Comparison of ENCODE assay signal across 12 mouse cellular contexts in the genomic region with DNA sequence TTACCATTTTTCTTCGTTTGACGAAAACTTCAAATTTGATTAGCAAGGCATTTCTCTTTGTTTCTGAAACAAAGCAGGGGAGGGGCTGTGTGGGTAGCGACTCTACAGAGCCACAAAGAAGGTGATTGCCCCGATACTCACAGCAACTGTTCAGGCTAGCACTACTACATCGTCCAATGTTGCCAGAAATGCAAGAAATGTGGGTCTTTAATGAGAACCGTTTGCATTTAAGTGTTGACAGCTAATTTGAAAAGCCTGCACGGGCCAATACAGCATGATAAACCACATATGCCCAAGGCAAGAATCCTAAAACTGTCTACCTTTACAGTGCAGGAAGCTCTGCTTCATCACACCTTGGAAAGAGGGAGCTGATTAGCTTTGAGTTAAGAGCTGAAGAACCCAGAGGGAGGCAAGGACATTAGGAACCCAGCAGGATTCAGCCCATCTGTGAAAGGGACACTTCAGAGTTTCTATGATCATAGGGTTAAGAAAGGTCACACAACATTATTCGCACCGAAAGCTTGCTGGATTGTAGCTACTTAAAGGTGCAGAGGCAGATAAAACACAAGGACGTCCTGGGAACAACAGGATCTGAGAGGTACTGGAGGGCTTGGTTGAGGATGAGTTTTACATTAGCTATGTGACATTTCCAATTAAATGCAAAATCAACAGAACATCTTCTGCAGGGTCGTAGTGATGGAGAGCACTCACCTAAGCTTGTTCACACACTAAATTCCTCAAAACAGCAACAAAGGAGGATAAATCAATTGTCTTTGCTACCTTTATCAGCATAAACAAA.
A peak's percentile ranks its signal among the peaks of the same experiment; 100 is the strongest.
DNase-seq lines count a peak whose midpoint lies in the region; ATAC-seq and TF ChIP-seq lines count a peak whose summit lies in the region.
"Had no signal": no experiment of that assay in that cellular context is flagged by ENCODE, and none has a peak within 500 bp of the region (broad histone marks: within the 10 kb centered on the region; RNA-seq: fewer than 3 reads in every experiment).

No protein-coding gene starts in this region.

- WGBS in hindbrain, embryonic 15.5 days: 11% methylated on average over 11 of the region's 11 CpGs
- 16% methylated on average over 11 of the region's 11 CpGs for WGBS in neural tube, embryonic 12.5 days
- 20% methylated on average over 11 of the region's 11 CpGs for WGBS in intestine, postnatal 0 days

- no peak for DNase-seq in layer of hippocampus, adult 2 months (ENCODE audit: low spot score in 2 of 2)
- DNase-seq in layer of hippocampus, postnatal 14 days (ENCODE audit: low spot score in 2 of 2): no peak
- peak; percentile 4 for DNase-seq in embryo, embryonic 11 days
- DNase-seq in gastrocnemius, adult 2 months: no peak

- peak overlapping the region; percentile 40 for H3K4me2 ChIP-seq in hindbrain, embryonic 15.5 days
- H3K4me2 ChIP-seq in neural tube, embryonic 12.5 days (replicated peaks): peak overlapping the region; percentile 25; the same call in 1 of the 2 replicates
- H3K4me2 ChIP-seq in intestine, postnatal 0 days (replicated peaks; ENCODE audit: low read depth): no peak overlapping the region

- ATAC-seq in hindbrain, embryonic 15.5 days (ENCODE audit: low FRiP score, low read depth): peak; percentile 63; the same call in 1 of the 2 replicates
- peak; percentile 54 for ATAC-seq in neural tube, embryonic 12.5 days (ENCODE audit: low FRiP score, low read depth)
- no peak for ATAC-seq in megakaryocyte, adult 5-6 weeks (ENCODE audit: poor library complexity, severe bottlenecking)
- ATAC-seq in intestine, postnatal 0 days: no peak
- ATAC-seq: intestine, embryonic 16.5 days; Patski had no signal

- no peak for TF ChIP-seq CTCF in layer of hippocampus, adult 2 months (conservative IDR thresholded peaks at IDR 0.05)
- no peak for TF ChIP-seq CTCF in gastrocnemius, adult 2 months (IDR thresholded peaks at IDR 0.05)
- TF ChIP-seq CTCF in intestine, postnatal 0 days (IDR thresholded peaks at IDR 0.05; ENCODE audit: low read depth): no peak

- H3K36me3 ChIP-seq in hindbrain, embryonic 15.5 days: no peaks in the 10 kb centered on the region
- no peaks in the 10 kb centered on the region for H3K36me3 ChIP-seq in neural tube, embryonic 12.5 days
- H3K36me3 ChIP-seq in intestine, postnatal 0 days (ENCODE audit: control insufficient read depth, insufficient read depth): no peaks in the 10 kb centered on the region
- H3K36me3 ChIP-seq: liver, embryonic 15.5 days had no signal

- intact Hi-C loops in gastrocnemius, adult 2 months (cut with DNase I): loop anchor here (5.0 kb wide), 1 partner anchor 161 kb away; no protein-coding TSS in a partner anchor

- H3K27me3 ChIP-seq in hindbrain, embryonic 15.5 days: no peaks in the 10 kb centered on the region
- H3K27me3 ChIP-seq in neural tube, embryonic 12.5 days (replicated peaks): no peaks in the 10 kb centered on the region
- no peaks in the 10 kb centered on the region for H3K27me3 ChIP-seq in intestine, postnatal 0 days (replicated peaks; ENCODE audit: control insufficient read depth, insufficient read depth, low read length)
- H3K27me3 ChIP-seq: liver, embryonic 15.5 days; megakaryocyte, embryonic 14.5 days; Patski had no signal

- H3K9me3 ChIP-seq in hindbrain, embryonic 15.5 days: no peaks in the 10 kb centered on the region
- H3K9me3 ChIP-seq in neural tube, embryonic 12.5 days: no peaks in the 10 kb centered on the region
- no peaks in the 10 kb centered on the region for H3K9me3 ChIP-seq in intestine, postnatal 0 days (ENCODE audit: control insufficient read depth)
- H3K9me3 ChIP-seq: liver, embryonic 15.5 days; megakaryocyte, embryonic 14.5 days had no signal

- H3K4me3 ChIP-seq in layer of hippocampus, adult 2 months: no peak overlapping the region
- H3K4me3 ChIP-seq in hindbrain, embryonic 15.5 days: no peak overlapping the region
- H3K4me3 ChIP-seq in neural tube, embryonic 12.5 days: no peak overlapping the region
- H3K4me3 ChIP-seq in gastrocnemius, adult 2 months: no peak overlapping the region
- H3K4me3 ChIP-seq in intestine, postnatal 0 days (ENCODE audit: low read depth, low read length): no peak overlapping the region
- H3K4me3 ChIP-seq: liver, embryonic 15.5 days had no signal

- H3K9ac ChIP-seq in hindbrain, embryonic 15.5 days: no peak overlapping the region
- H3K9ac ChIP-seq in neural tube, embryonic 12.5 days: no peak overlapping the region
- no peak overlapping the region for H3K9ac ChIP-seq in intestine, postnatal 0 days (ENCODE audit: low read depth, low read length)
- H3K9ac ChIP-seq: liver, embryonic 15.5 days had no signal

- peak overlapping the region; percentile 76 for H3K27ac ChIP-seq in layer of hippocampus, adult 2 months
- H3K27ac ChIP-seq in hindbrain, embryonic 15.5 days (replicated peaks): peak overlapping the region; percentile 61
- no peak overlapping the region for H3K27ac ChIP-seq in neural tube, embryonic 12.5 days
- H3K27ac ChIP-seq in gastrocnemius, adult 2 months: no peak overlapping the region
- H3K27ac ChIP-seq in intestine, postnatal 0 days (ENCODE audit: low read depth, low read length): no peak overlapping the region
- H3K27ac ChIP-seq: liver, embryonic 15.5 days had no signal

- H3K4me1 ChIP-seq in hindbrain, embryonic 15.5 days (replicated peaks): peaks cover 18% of the 10 kb centered on the region
- H3K4me1 ChIP-seq in neural tube, embryonic 12.5 days: peaks cover 16% of the 10 kb centered on the region; the same call in 1 of the 2 replicates
- no peaks in the 10 kb centered on the region for H3K4me1 ChIP-seq in intestine, postnatal 0 days (replicated peaks; ENCODE audit: control insufficient read depth, insufficient read depth, low read length)
- H3K4me1 ChIP-seq: liver, embryonic 15.5 days had no signal

Comparison
In these comparisons a context has a peak if more than half of its experiments do, and no peak if none do; other contexts are left out.
1. H3K27ac ChIP-seq: peak in layer of hippocampus, adult 2 months (single experiment) and hindbrain, embryonic 15.5 days (single experiment); none in neural tube, embryonic 12.5 days (single experiment), gastrocnemius, adult 2 months (single experiment) and intestine, postnatal 0 days (single experiment).
2. ATAC-seq: peak in hindbrain, embryonic 15.5 days (single experiment) and neural tube, embryonic 12.5 days (single experiment); none in megakaryocyte, adult 5-6 weeks (single experiment) and intestine, postnatal 0 days (single experiment).